Mouse (Mus musculus) c-Kit-positive CD71-positive TER-119-negative erythroid progenitor cells, embryonic 14.5 days (primary cell): ENCODE data around the gene Jmjd1c.

Experiments used
- DNase-seq: peaks from one replicate; pipeline ENCODE4 v3.0.0-alpha.2; 2013; ENCODE audit warnings: low read depth

The Jmjd1c gene

GRCm38 (mm10) chr10:67071884-67072283 lies 24.0 kb upstream of the Jmjd1c start:
- no peak for DNase-seq

GRCm38 (mm10) chr10:67072600-67072999 lies 23.3 kb upstream of the Jmjd1c start:
- DNase-seq = no peak

- no peak for DNase-seq
These were observed 22.3 kb upstream of the Jmjd1c start for GRCm38 (mm10) chr10:67073577-67073976.

- no peak for DNase-seq
These were observed 19.7 kb upstream of the Jmjd1c start for GRCm38 (mm10) chr10:67075931-67076878.

- DNase-seq = no peak
These were observed 16.9 kb upstream of the Jmjd1c start for GRCm38 (mm10) chr10:67079030-67079429.

GRCm38 (mm10) chr10:67081206-67082007 lies 14.5 kb upstream of the Jmjd1c start:
- no peak for DNase-seq

- no peak for DNase-seq
These were observed 13.4 kb upstream of the Jmjd1c start for GRCm38 (mm10) chr10:67082531-67082930.

- DNase-seq = no peak
These were observed 12.3 kb upstream of the Jmjd1c start for GRCm38 (mm10) chr10:67083446-67084166.

- no peak for DNase-seq
These were observed 10.8 kb upstream of the Jmjd1c start for GRCm38 (mm10) chr10:67085124-67085523.

- DNase-seq = no peak
These were observed 10.0 kb upstream of the Jmjd1c start for GRCm38 (mm10) chr10:67085916-67086315.

GRCm38 (mm10) chr10:67087447-67088226 lies 8.3 kb upstream of the Jmjd1c start:
- DNase-seq = no peak

GRCm38 (mm10) chr10:67090611-67091010 lies 5.3 kb upstream of the Jmjd1c start:
- DNase-seq = no peak

GRCm38 (mm10) chr10:67094922-67095321 lies 1.0 kb upstream of the Jmjd1c start:
- no peak for DNase-seq

GRCm38 (mm10) chr10:67096621-67097436 lies 904 bp downstream of the Jmjd1c start, which contains the start of gene Reep3:
Reep3 (minus strand) TSS chr10:67096945.
- DNase-seq = no peak

- DNase-seq = no peak
These were observed 1.7 kb downstream of the Jmjd1c start for GRCm38 (mm10) chr10:67097437-67098150.

- no peak for DNase-seq
These were observed 2.6 kb downstream of the Jmjd1c start for GRCm38 (mm10) chr10:67098408-67099050.

- DNase-seq = no peak
These were observed 3.4 kb downstream of the Jmjd1c start for GRCm38 (mm10) chr10:67099183-67099929.

- DNase-seq = no peak
These were observed 4.2 kb downstream of the Jmjd1c start for GRCm38 (mm10) chr10:67100011-67100661.
